In genomic region chr12:10457960-10458655, GRCm38 (mm10) we compare ENCODE assay signal across 29 mouse cellular contexts.
"Had no signal": no experiment of that assay in that cellular context is flagged by ENCODE, and none has a peak within 500 bp of the region (broad histone marks: within the 10 kb centered on the region; RNA-seq: fewer than 3 reads in every experiment).

No protein-coding gene starts in this region.

- H3K27ac ChIP-seq: left cerebral cortex, adult 2 months; limb, embryonic 10.5 days; limb, embryonic 12.5 days; limb, embryonic 13.5 days; limb, embryonic 15.5 days; liver, embryonic 12.5 days; liver, embryonic 13.5 days; liver, embryonic 14.5 days; liver, embryonic 15.5 days; lung, embryonic 15.5 days; macrophage; midbrain, embryonic 10.5 days; midbrain, embryonic 12.5 days; midbrain, embryonic 13.5 days; midbrain, embryonic 15.5 days; neural tube, embryonic 12.5 days had no signal

- H3K36me3 ChIP-seq: limb, embryonic 10.5 days; limb, embryonic 12.5 days; limb, embryonic 13.5 days; limb, embryonic 15.5 days; liver, embryonic 12.5 days; liver, embryonic 13.5 days; liver, embryonic 15.5 days; lung, embryonic 15.5 days; midbrain, embryonic 10.5 days; midbrain, embryonic 12.5 days; midbrain, embryonic 13.5 days; midbrain, embryonic 15.5 days; neural tube, embryonic 12.5 days had no signal

- H3K9ac ChIP-seq: limb, embryonic 12.5 days; limb, embryonic 13.5 days; limb, embryonic 15.5 days; liver, embryonic 12.5 days; liver, embryonic 13.5 days; liver, embryonic 14.5 days; liver, embryonic 15.5 days; lung, embryonic 15.5 days; midbrain, embryonic 12.5 days; midbrain, embryonic 13.5 days; midbrain, embryonic 15.5 days; neural tube, embryonic 12.5 days had no signal

- H3K4me1 ChIP-seq: limb, embryonic 10.5 days; limb, embryonic 12.5 days; limb, embryonic 13.5 days; limb, embryonic 15.5 days; liver, embryonic 12.5 days; liver, embryonic 13.5 days; liver, embryonic 15.5 days; lung, embryonic 15.5 days; megakaryocyte, embryonic 14.5 days; midbrain, embryonic 10.5 days; midbrain, embryonic 12.5 days; midbrain, embryonic 13.5 days; midbrain, embryonic 15.5 days; neural tube, embryonic 12.5 days had no signal

- DNase-seq: left cerebral cortex, postnatal 4 days; liver; liver, embryonic 13.5 days; lung, adult 18-20 months; lung, adult 2 months; lung, postnatal 10 days; lung, postnatal 14 days; lung, postnatal 4 days; midbrain, embryonic 14.5 days had no signal

- ATAC-seq: liver, embryonic 12.5 days; lung, postnatal 0 days; midbrain, embryonic 13.5 days; midbrain, embryonic 15.5 days; midbrain, embryonic 16.5 days had no signal

- H3K4me2 ChIP-seq: limb, embryonic 12.5 days; limb, embryonic 13.5 days; limb, embryonic 15.5 days; liver, embryonic 12.5 days; liver, embryonic 13.5 days; liver, embryonic 15.5 days; lung, embryonic 15.5 days; midbrain, embryonic 11.5 days; midbrain, embryonic 12.5 days; midbrain, embryonic 13.5 days; midbrain, embryonic 15.5 days; neural tube, embryonic 12.5 days had no signal

- H3K9me3 ChIP-seq: limb, embryonic 10.5 days; limb, embryonic 12.5 days; limb, embryonic 13.5 days; limb, embryonic 15.5 days; liver, embryonic 12.5 days; liver, embryonic 13.5 days; liver, embryonic 15.5 days; lung, embryonic 15.5 days; megakaryocyte, embryonic 14.5 days; midbrain, embryonic 10.5 days; midbrain, embryonic 12.5 days; midbrain, embryonic 13.5 days; midbrain, embryonic 15.5 days; neural tube, embryonic 12.5 days had no signal

- H3K27me3 ChIP-seq: limb, embryonic 13.5 days; limb, embryonic 15.5 days; liver, embryonic 12.5 days; liver, embryonic 13.5 days; liver, embryonic 15.5 days; lung, embryonic 15.5 days; megakaryocyte, embryonic 14.5 days; midbrain, embryonic 12.5 days; midbrain, embryonic 13.5 days; midbrain, embryonic 15.5 days; neural tube, embryonic 12.5 days had no signal

- H3K4me3 ChIP-seq: left cerebral cortex, adult 2 months; limb, embryonic 10.5 days; limb, embryonic 12.5 days; limb, embryonic 13.5 days; limb, embryonic 15.5 days; liver, embryonic 12.5 days; liver, embryonic 13.5 days; liver, embryonic 15.5 days; lung, embryonic 15.5 days; megakaryocyte, embryonic 14.5 days; midbrain, embryonic 10.5 days; midbrain, embryonic 12.5 days; midbrain, embryonic 13.5 days; midbrain, embryonic 15.5 days; myocyte; neural tube, embryonic 12.5 days had no signal
